Mouse (Mus musculus): ENCODE results near the gene Cacna2d1. TPM values are rescaled to one million over a fixed set of nuclear protein-coding genes. Genes with fewer than 3 reads are reported as not detected.

Gene Cacna2d1
- polyA plus RNA-seq, 1 experiment from 2014 or later = 21.7 TPM

DNA sequence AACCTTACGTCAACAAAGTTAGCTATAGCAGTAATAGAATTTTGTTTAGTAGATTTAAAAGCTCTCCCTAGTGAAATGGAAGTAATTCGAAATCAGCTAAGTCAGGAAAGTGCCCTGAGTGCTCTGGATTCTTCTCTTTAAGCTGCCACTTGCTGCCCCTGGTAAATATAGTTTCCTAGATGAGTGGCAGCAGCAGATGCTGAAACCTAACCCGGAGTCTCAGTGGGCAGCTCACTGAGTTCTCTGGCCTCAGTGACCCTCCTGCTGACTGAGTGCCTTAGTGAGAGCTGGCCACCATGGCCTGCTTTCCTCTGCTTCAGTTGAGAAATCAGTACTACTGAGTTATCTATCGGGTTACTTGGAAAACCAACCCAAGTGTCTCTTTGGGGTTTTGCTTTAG, 37.3 kb downstream of the Cacna2d1 start:
- 87% methylated on average over 4 of the region's 4 CpGs for WGBS
- no peaks in the 10 kb centered on the region for H3K36me3 ChIP-seq (ENCODE audit: control insufficient read depth, insufficient read depth, low read length)
- ATAC-seq (replicated peaks; ENCODE audit: low FRiP score, low TSS enrichment, low read depth) (no peak), DNase-seq (ENCODE audit: low spot score) (no peak)
- H3K9ac ChIP-seq (ENCODE audit: low read length) = no peak overlapping the region
- no peaks in the 10 kb centered on the region for H3K27me3 ChIP-seq (replicated peaks; ENCODE audit: control insufficient read depth, insufficient read depth, low read length)
- H3K4me3 ChIP-seq (ENCODE audit: low read depth, low read length) = no peak overlapping the region
- no peak overlapping the region for H3K27ac ChIP-seq (ENCODE audit: low read depth)
- H3K9me3 ChIP-seq (ENCODE audit: control insufficient read depth, low read length) = no peaks in the 10 kb centered on the region
- H3K4me1 ChIP-seq (replicated peaks; ENCODE audit: control insufficient read depth, insufficient read depth, low read length) = no peaks in the 10 kb centered on the region
- H3K4me2 ChIP-seq (ENCODE audit: low read length) = no peak overlapping the region

DNA sequence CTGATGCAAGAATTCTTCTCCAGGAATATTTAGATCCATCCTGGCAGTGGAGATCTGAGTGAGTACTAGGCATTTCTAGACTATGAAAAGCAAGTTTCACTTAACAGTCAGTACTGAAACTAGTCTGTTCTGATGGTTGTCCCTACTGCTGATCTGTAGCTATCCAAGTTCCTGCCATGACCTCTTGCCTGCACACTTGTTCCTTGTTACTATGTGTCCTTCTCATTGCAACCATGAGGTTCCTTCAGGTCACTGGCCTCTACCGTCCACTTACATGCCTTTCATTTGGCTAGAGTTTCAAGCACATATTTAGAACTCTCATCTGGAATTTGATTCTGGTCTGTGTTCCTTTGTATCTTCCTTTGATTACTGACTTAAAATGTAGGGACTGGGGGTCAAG, 37.9 kb downstream of the Cacna2d1 start:
- no peak for DNase-seq (ENCODE audit: low spot score)
- H3K27ac ChIP-seq (ENCODE audit: low read depth) = no peak overlapping the region
- WGBS = 84% methylated on average over 1 of the region's 1 CpGs
- H3K4me2 ChIP-seq (ENCODE audit: low read length) = no peak overlapping the region
- no peaks in the 10 kb centered on the region for H3K4me1 ChIP-seq (replicated peaks; ENCODE audit: control insufficient read depth, insufficient read depth, low read length)
- H3K9ac ChIP-seq (ENCODE audit: low read length) = no peak overlapping the region
- ATAC-seq (replicated peaks; ENCODE audit: low FRiP score, low TSS enrichment, low read depth) = no peak
- no peak overlapping the region for H3K4me3 ChIP-seq (ENCODE audit: low read depth, low read length)
- no peaks in the 10 kb centered on the region for H3K36me3 ChIP-seq (ENCODE audit: control insufficient read depth, insufficient read depth, low read length)
- H3K27me3 ChIP-seq (replicated peaks; ENCODE audit: control insufficient read depth, insufficient read depth, low read length) = no peaks in the 10 kb centered on the region
- H3K9me3 ChIP-seq (ENCODE audit: control insufficient read depth, low read length) = no peaks in the 10 kb centered on the region

DNA sequence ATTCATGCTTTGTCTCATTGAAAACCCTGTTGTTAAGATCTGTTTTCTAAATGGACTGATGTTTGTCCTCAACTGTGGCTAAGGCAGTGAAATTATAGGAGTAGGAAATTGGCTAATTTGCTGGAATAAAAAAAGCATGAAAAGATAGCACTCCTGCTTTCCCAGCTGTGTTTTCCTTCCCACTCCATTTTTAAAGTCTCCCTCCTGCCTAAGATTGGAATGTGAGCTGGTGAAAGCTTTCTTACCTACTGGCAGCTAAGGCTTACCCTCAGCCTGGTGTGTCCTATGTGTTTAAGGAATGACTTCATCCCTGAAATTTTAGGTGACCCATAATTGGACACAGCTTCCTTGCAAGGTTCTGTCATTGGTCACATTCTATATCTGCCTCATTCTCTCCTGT, 40.2 kb downstream of the Cacna2d1 start:
- ATAC-seq (replicated peaks; ENCODE audit: low FRiP score, low TSS enrichment, low read depth) = no peak
- Histone ChIP-seq H3K4me2 (ENCODE audit: low read length) (no peak overlapping the region), H3K27ac (ENCODE audit: low read depth) (no peak overlapping the region), H3K4me1 (replicated peaks; ENCODE audit: control insufficient read depth, insufficient read depth, low read length) (no peaks in the 10 kb centered on the region), H3K36me3 (ENCODE audit: control insufficient read depth, insufficient read depth, low read length) (no peaks in the 10 kb centered on the region), H3K9ac (ENCODE audit: low read length) (no peak overlapping the region), H3K4me3 (ENCODE audit: low read depth, low read length) (no peak overlapping the region), H3K27me3 (replicated peaks; ENCODE audit: control insufficient read depth, insufficient read depth, low read length) (no peaks in the 10 kb centered on the region), H3K9me3 (ENCODE audit: control insufficient read depth, low read length) (no peaks in the 10 kb centered on the region)
- no peak for DNase-seq (ENCODE audit: low spot score)

DNA sequence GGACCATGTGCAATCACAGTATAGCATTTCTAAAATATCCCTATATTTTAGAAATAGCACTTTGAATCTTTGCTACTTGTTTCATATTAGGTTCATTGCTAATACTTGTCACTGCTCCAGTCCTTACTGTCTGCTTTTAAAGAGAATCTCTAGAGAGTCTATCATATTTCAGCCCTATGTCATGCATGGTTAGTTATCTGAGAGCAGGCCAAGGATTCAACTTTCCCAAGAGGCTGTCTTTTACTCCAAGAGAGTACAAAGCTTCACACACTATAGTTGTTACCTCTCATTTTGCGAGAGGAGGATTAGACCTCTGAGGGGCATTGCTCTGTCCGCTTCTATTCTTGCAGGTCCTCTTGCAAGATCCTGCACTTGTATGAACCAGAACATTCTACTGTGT, 44.7 kb downstream of the Cacna2d1 start:
- Histone ChIP-seq H3K4me2 (ENCODE audit: low read length) (no peak overlapping the region), H3K4me3 (ENCODE audit: low read depth, low read length) (no peak overlapping the region), H3K9me3 (ENCODE audit: control insufficient read depth, low read length) (no peaks in the 10 kb centered on the region), H3K4me1 (replicated peaks; ENCODE audit: control insufficient read depth, insufficient read depth, low read length) (0 out of 2 replicates have a peak, but pooled peaks cover 3% of the 10 kb centered on the region), H3K36me3 (ENCODE audit: control insufficient read depth, insufficient read depth, low read length) (no peaks in the 10 kb centered on the region), H3K27me3 (replicated peaks; ENCODE audit: control insufficient read depth, insufficient read depth, low read length) (no peaks in the 10 kb centered on the region), H3K9ac (ENCODE audit: low read length) (no peak overlapping the region), H3K27ac (ENCODE audit: low read depth) (no peak overlapping the region)
- DNase-seq (ENCODE audit: low spot score) (no peak), ATAC-seq (replicated peaks; ENCODE audit: low FRiP score, low TSS enrichment, low read depth) (no peak)
- 90% methylated on average over 2 of the region's 2 CpGs for WGBS

DNA sequence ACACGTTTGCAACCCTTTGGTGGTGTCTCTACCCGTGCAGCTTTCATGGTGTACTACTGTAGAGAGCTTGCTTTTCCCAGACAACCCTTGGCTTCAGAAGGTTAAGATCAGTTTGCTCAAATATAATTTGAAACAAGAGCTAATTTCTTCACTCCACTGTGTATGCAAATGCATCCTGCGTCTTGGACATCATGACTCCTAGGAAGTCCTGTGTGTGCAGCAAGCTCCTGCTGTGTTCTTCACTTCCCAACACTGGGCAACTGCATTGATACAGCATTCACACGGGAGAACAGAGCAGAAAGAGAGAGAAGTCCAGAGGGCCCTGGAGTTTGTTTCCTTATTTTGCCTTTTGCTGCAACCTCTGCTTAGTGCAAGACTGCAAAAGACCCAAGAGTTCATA, 48.1 kb downstream of the Cacna2d1 start:
- Histone ChIP-seq H3K4me2 (ENCODE audit: low read length) (no peak overlapping the region), H3K9ac (ENCODE audit: low read length) (no peak overlapping the region), H3K9me3 (ENCODE audit: control insufficient read depth, low read length) (no peaks in the 10 kb centered on the region), H3K27me3 (replicated peaks; ENCODE audit: control insufficient read depth, insufficient read depth, low read length) (no peaks in the 10 kb centered on the region), H3K27ac (ENCODE audit: low read depth) (no peak overlapping the region), H3K4me3 (ENCODE audit: low read depth, low read length) (no peak overlapping the region), H3K4me1 (replicated peaks; ENCODE audit: control insufficient read depth, insufficient read depth, low read length) (0 out of 2 replicates have a peak, but pooled peaks cover 3% of the 10 kb centered on the region), H3K36me3 (ENCODE audit: control insufficient read depth, insufficient read depth, low read length) (no peaks in the 10 kb centered on the region)
- 54% methylated on average over 4 of the region's 4 CpGs for WGBS
- no peak for DNase-seq (ENCODE audit: low spot score)
- ATAC-seq (replicated peaks; ENCODE audit: low FRiP score, low TSS enrichment, low read depth) = no peak

DNA sequence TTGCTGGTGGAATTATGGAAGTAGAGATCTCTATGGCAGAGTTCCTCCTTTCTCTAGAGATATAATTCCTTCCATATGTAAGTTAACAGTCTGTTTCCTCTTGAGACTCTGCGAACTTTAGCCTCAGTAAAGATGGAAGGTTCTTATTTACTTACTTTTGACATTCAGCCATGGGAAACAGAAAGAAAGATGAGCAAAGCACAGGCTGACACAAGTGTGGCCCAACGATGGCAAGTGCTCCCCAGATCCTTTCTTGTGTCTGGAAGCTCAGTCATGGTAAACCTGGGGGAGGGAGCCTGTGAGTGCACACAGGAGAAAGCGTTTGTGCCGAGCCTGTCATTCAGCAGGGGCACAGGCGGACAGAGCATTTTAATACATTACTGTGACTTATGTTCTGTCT, 48.9 kb downstream of the Cacna2d1 start:
- Histone ChIP-seq H3K36me3 (ENCODE audit: control insufficient read depth, insufficient read depth, low read length) (no peaks in the 10 kb centered on the region), H3K4me3 (ENCODE audit: low read depth, low read length) (no peak overlapping the region), H3K4me1 (replicated peaks; ENCODE audit: control insufficient read depth, insufficient read depth, low read length) (0 out of 2 replicates have a peak, but pooled peaks cover 3% of the 10 kb centered on the region), H3K9me3 (ENCODE audit: control insufficient read depth, low read length) (no peaks in the 10 kb centered on the region), H3K27ac (ENCODE audit: low read depth) (no peak overlapping the region), H3K4me2 (ENCODE audit: low read length) (no peak overlapping the region), H3K27me3 (replicated peaks; ENCODE audit: control insufficient read depth, insufficient read depth, low read length) (no peaks in the 10 kb centered on the region), H3K9ac (ENCODE audit: low read length) (no peak overlapping the region)
- 21% methylated on average over 5 of the region's 5 CpGs for WGBS
- DNase-seq (ENCODE audit: low spot score) = no peak
- no peak for ATAC-seq (replicated peaks; ENCODE audit: low FRiP score, low TSS enrichment, low read depth)

DNA sequence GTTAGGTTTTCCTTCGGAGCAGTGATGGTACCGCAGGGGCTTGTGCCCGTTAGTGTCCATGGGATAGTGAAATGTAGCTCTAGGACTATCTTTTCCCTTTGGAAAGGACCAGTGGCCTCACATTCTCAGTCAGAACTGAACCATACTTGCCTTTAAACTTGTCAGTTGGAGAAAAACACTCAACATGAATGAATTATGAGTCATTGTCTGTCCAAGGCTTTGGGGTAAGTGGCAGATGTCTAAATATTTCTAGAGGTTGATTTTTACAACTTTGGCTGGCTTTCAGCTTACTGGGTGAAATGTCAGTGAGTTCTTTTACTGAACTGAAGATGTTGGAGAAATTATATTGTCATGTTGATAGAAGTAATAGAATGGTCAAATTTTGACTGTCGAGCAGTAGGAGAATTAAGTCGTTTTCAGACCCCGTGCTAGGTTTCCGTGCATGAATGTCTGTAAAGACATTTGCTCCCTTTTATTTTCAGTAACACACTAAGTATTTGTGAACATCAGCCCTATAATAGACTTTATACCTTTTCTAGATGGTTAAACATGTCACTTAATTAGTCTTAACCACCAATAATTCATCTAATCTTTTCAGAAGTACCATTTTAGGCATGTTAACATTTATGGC, 50.9 kb downstream of the Cacna2d1 start:
- Histone ChIP-seq H3K4me1 (replicated peaks; ENCODE audit: control insufficient read depth, insufficient read depth, low read length) (0 out of 2 replicates have a peak, but pooled peaks cover 3% of the 10 kb centered on the region), H3K4me2 (ENCODE audit: low read length) (no peak overlapping the region), H3K36me3 (ENCODE audit: control insufficient read depth, insufficient read depth, low read length) (no peaks in the 10 kb centered on the region), H3K27me3 (replicated peaks; ENCODE audit: control insufficient read depth, insufficient read depth, low read length) (no peaks in the 10 kb centered on the region), H3K27ac (ENCODE audit: low read depth) (no peak overlapping the region), H3K9me3 (ENCODE audit: control insufficient read depth, low read length) (no peaks in the 10 kb centered on the region), H3K9ac (ENCODE audit: low read length) (no peak overlapping the region), H3K4me3 (ENCODE audit: low read depth, low read length) (no peak overlapping the region)
- 86% methylated on average over 7 of the region's 7 CpGs for WGBS
- ATAC-seq (replicated peaks; ENCODE audit: low FRiP score, low TSS enrichment, low read depth) (no peak), DNase-seq (ENCODE audit: low spot score) (no peak)

DNA sequence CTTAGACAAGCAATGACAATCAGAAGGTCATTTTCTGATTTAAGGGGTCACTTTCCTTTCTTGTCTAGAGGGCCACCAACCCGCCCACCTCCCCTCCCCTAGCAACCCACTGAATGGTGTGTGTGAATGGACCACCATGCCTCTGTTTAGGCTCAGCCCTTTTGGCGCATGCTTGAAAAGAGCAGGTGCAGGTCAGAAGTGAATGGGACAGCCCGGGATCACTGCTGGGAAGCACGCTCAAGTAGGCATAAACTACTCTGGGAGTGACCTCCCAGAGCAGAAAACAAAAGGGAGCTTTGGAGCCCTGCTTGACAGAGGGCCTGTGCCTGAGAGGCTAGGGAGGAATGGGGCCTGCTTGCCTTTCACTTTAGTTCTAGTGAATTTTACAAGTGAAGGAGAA, 51.4 kb downstream of the Cacna2d1 start:
- Histone ChIP-seq H3K27me3 (replicated peaks; ENCODE audit: control insufficient read depth, insufficient read depth, low read length) (no peaks in the 10 kb centered on the region), H3K4me3 (ENCODE audit: low read depth, low read length) (no peak overlapping the region), H3K9me3 (ENCODE audit: control insufficient read depth, low read length) (no peaks in the 10 kb centered on the region), H3K36me3 (ENCODE audit: control insufficient read depth, insufficient read depth, low read length) (no peaks in the 10 kb centered on the region), H3K27ac (ENCODE audit: low read depth) (no peak overlapping the region), H3K9ac (ENCODE audit: low read length) (no peak overlapping the region), H3K4me2 (ENCODE audit: low read length) (no peak overlapping the region), H3K4me1 (replicated peaks; ENCODE audit: control insufficient read depth, insufficient read depth, low read length) (0 out of 2 replicates have a peak, but pooled peaks cover 3% of the 10 kb centered on the region)
- 44% methylated on average over 4 of the region's 4 CpGs for WGBS
- ATAC-seq (replicated peaks; ENCODE audit: low FRiP score, low TSS enrichment, low read depth) = no peak
- no peak for DNase-seq (ENCODE audit: low spot score)

DNA sequence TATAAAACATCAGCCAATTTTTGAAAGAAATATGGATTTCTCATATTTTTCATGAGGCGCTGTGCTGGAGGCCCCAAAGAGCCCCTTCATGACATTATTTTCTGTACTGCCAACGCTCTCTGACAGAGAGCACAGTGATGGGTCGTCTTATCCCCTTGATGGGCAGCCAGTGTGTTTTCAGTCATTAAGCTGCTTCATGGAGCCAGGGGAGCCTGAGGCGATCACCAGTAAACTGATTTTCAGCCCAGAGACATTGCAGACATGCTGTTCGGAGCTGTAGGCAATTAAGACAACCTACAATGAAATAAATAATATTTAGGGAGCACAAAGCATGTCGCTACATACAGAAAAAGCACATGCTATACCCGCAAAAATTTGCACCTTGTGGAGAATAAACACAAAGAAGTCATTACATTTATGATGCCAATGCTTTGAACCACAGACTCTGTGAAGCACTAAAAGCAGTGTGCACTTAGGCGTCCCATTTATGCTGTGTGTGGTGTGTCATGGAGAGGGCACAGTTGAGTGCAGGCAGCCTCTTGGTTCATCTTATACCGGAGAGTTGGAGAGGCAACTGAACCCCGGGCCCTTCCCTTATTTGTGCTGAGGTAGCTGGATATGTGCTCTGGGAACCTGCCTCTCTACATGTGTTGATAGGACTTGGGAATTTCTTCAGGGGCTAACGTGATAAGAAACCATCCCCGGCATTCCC, 57.1 kb downstream of the Cacna2d1 start:
- no peaks in the 10 kb centered on the region for H3K36me3 ChIP-seq (ENCODE audit: control insufficient read depth, insufficient read depth, low read length)
- no peak overlapping the region for H3K4me2 ChIP-seq (ENCODE audit: low read length)
- H3K9ac ChIP-seq (ENCODE audit: low read length) = no peak overlapping the region
- H3K27me3 ChIP-seq (replicated peaks; ENCODE audit: control insufficient read depth, insufficient read depth, low read length) = no peaks in the 10 kb centered on the region
- DNase-seq (ENCODE audit: low spot score) (no peak), ATAC-seq (replicated peaks; ENCODE audit: low FRiP score, low TSS enrichment, low read depth) (no peak)
- 71% methylated on average over 12 of the region's 12 CpGs for WGBS
- no peaks in the 10 kb centered on the region for H3K9me3 ChIP-seq (ENCODE audit: control insufficient read depth, low read length)
- no peak overlapping the region for H3K4me3 ChIP-seq (ENCODE audit: low read depth, low read length)
- H3K4me1 ChIP-seq (replicated peaks; ENCODE audit: control insufficient read depth, insufficient read depth, low read length) = no peaks in the 10 kb centered on the region
- no peak overlapping the region for H3K27ac ChIP-seq (ENCODE audit: low read depth)

Measured in intestine, embryonic 14.5 days (tissue).